Mouse (Mus musculus) large intestine, adult 2 months (tissue): ENCODE measurements around the gene Tac4. TPM values are rescaled to one million over a fixed set of nuclear protein-coding genes. Genes with fewer than 3 reads are reported as not detected.

ENCODE experiments used
- DNase-seq: peaks from one replicate; pipeline ENCODE4 v3.0.0-alpha.2; 2012; ENCODE audit warnings: low read depth, low spot score
- WGBS: fragments of 180-500 bp; shearing (Covaris S2); methylation state at CpG from one replicate; pipeline ENCODE4 v1.1.7; 2018; 5-methylcytosine and 5-hydroxymethylcytosine counted together
- polyA plus RNA-seq: library from polyadenylated mRNA; depleted of rRNA; stranded (reverse); fragments of >200 nt; gene quantifications from 2 replicates; pipeline ENCODE4 v1.2.3, GENCODE M21; 2012

The Tac4 gene
- polyA plus RNA-seq, 1 experiment, result 0.06 TPM

GRCm38 (mm10) chr11:95258490-95258889 is 2.8 kb upstream of the Tac4 start:
- 2% methylated on average over 26 of the region's 26 CpGs for WGBS
- DNase-seq, result no peak

- peak; percentile 43 for DNase-seq
- under 1% methylated on average over 73 of the region's 73 CpGs for WGBS
These were observed 2.1 kb upstream of the Tac4 start for GRCm38 (mm10) chr11:95259088-95259849.

- no peak for DNase-seq
- 57% methylated on average over 11 of the region's 11 CpGs for WGBS
These were observed 2.6 kb downstream of the Tac4 start for GRCm38 (mm10) chr11:95263816-95264454.

GRCm38 (mm10) chr11:95264455-95265013 is 3.2 kb downstream of the Tac4 start:
- DNase-seq, result no peak
- 75% methylated on average over 4 of the region's 4 CpGs for WGBS

GRCm38 (mm10) chr11:95266540-95267245 is 5.4 kb downstream of the Tac4 start:
- DNase-seq, result no peak
- 42% methylated on average over 6 of the region's 6 CpGs for WGBS

- DNase-seq, result no peak
- 40% methylated on average over 5 of the region's 5 CpGs for WGBS
These were observed 12.3 kb downstream of the Tac4 start for GRCm38 (mm10) chr11:95273661-95274060.

- no peak for DNase-seq
- 71% methylated on average over 3 of the region's 3 CpGs for WGBS
These were observed 13.3 kb downstream of the Tac4 start for GRCm38 (mm10) chr11:95274613-95275012.

GRCm38 (mm10) chr11:95276056-95276455 is 14.7 kb downstream of the Tac4 start:
- WGBS, result 89% methylated on average over 6 of the region's 6 CpGs
- DNase-seq, result no peak

- no peak for DNase-seq
- WGBS, result 90% methylated on average over 4 of the region's 4 CpGs
These were observed 17.8 kb downstream of the Tac4 start for GRCm38 (mm10) chr11:95279061-95279659.

- DNase-seq, result no peak
- WGBS, result 91% methylated on average over 5 of the region's 5 CpGs
These were observed 21.0 kb downstream of the Tac4 start for GRCm38 (mm10) chr11:95282331-95282730.

GRCm38 (mm10) chr11:95291998-95292397 is 30.7 kb downstream of the Tac4 start:
- 71% methylated on average over 4 of the region's 4 CpGs for WGBS

GRCm38 (mm10) chr11:95293017-95293624 is 31.8 kb downstream of the Tac4 start:
- WGBS, result 73% methylated on average over 8 of the region's 8 CpGs
- DNase-seq, result no peak

More at GRCm38 (mm10) chr11:95291998-95292397, 30.7 kb downstream of the Tac4 start:
- no peak for DNase-seq

GRCm38 (mm10) chr11:95295736-95296135 is 34.4 kb downstream of the Tac4 start:
- no peak for DNase-seq
- WGBS, result 90% methylated on average over 13 of the region's 13 CpGs

- no peak for DNase-seq
- 6% methylated on average over 2 of the region's 2 CpGs for WGBS
These were observed 36.8 kb downstream of the Tac4 start for GRCm38 (mm10) chr11:95298146-95298545.

GRCm38 (mm10) chr11:95299886-95300285 is 38.6 kb downstream of the Tac4 start:
- WGBS, result 84% methylated on average over 12 of the region's 12 CpGs
- no peak for DNase-seq

GRCm38 (mm10) chr11:95301772-95302171 is 40.4 kb downstream of the Tac4 start:
- WGBS, result 35% methylated on average over 3 of the region's 3 CpGs
- DNase-seq, result no peak

- 74% methylated on average over 7 of the region's 7 CpGs for WGBS
- no peak for DNase-seq
These were observed 44.3 kb downstream of the Tac4 start for GRCm38 (mm10) chr11:95305600-95305999.

- WGBS, result 28% methylated on average over 8 of the region's 8 CpGs
- DNase-seq, result peak; percentile 47
These were observed 46.2 kb downstream of the Tac4 start for GRCm38 (mm10) chr11:95307526-95307925.

- 0% methylated on average over 37 of the region's 37 CpGs for WGBS
- DNase-seq, result peak; percentile 96
These were observed 48.2 kb downstream of the Tac4 start for GRCm38 (mm10) chr11:95309510-95310006.
